Mouse (Mus musculus): ENCODE results near the gene Gabra3.

The Gabra3 gene

DNA sequence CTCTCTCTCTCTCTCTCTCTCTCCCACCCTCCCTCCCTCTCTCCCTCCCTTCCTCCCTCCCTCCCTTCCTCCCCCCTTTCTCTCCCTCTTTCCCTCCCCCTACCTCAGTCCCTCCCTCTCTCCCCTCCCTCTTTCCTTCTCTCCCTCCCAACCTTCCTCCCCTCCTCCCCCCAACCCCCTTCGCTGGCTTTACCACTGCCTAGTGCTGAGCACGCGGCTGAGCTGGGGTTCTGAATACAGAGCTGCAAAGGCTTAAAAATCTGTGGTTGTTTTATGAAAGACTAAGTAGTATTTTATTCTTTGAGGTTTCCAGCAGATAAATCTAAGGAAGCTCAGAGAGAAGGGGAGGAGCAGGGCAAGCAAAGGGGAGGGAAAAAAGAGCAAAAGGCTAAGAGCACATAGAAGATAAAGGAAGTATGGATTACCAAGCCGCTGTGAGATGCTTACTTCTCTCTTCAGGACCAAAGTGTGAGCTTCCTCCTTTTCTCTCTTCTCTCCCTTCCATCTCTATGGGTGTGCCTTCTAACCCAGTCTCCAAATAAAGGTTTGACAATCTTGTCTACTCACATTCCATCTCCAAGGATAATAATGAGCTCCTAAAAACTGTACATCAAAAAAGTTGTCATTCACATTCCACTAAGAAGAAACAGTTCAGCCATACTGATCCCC is at the start of gene Gabra3:
Gene Gabra3, minus strand, starts transcription at position 619 of the 669 bp plus-strand sequence.
- 0% methylated on average over 4 of the region's 4 CpGs for WGBS

DNA sequence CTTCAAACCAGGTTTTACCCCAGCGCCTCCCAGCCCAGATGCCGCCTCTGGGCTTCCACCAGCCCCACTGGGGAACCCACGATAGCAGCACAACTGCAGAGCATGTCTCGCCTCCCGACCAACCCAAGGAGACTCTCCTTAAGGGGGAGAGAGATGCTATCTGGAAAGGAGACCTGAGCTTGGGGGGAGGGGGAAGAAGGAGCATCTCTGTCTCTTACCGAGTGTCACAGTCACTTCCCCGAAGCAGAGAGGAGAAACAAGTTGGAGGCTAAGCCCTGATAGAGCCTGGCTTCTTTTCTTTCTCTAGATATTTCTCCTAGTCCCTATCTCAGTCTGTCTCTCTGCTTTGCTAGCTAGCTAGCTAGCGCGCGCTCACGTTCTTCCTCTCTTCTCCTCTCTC is 859 bp downstream of the Gabra3 start:
- WGBS = 3% methylated on average over 9 of the region's 11 CpGs

DNA sequence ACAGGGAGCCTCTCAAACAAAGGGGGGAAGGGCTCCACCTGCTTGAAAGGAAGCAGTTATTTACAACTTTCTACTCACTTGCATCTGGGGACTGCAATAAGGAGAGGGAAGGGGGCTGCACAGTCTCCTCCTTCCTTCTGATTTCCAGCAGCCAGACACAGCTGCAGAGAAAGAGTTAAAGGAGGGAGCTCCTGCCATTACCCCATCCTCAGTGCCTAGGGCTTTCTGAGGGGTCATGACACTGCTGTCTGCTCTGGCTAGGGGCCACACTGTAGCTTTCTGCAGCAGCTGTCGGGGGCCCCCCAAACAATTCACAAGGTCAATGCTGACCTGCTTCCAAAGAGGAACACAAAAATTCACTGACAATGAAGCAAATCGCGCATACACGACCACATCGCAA is 1.3 kb downstream of the Gabra3 start:
- WGBS = 0% methylated on average over 5 of the region's 5 CpGs

DNA sequence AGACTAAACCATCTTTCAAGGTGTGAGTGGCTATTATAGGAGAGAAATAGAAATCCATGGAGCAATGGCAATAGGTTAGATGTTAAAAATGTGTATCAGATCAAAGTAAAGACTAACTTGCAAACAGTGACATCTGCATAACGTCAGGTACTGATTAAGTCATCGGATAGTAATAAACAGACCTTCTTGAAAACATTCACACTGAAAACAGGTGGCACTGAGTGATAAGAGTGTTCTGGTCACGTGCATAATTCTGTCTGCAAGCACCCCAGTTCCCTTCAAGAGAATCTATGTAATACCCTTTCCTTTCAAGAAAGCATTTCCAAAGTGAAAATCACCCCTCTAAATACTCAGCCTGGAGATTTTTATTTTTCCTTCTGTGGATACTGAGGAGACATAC is 6.0 kb downstream of the Gabra3 start:
- 80% methylated on average over 3 of the region's 3 CpGs for WGBS

DNA sequence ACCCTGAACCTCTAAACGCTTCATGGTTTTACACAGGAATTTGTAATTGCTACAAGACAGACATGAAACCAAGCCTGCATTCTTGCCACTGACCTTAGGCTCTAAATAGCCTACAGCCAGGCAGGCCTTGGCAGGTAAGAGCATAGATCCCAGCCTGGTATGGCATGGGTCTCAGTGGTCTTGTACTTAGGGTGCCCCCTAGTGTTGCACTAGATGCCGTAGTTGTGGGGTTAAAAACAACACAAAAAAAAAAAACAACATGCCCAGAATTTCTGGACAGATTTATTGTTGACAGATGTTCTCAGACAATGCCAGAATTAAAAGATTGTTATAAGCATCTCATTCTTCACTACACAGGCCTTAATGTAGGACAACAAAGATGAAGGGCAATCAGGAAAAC is 12.0 kb downstream of the Gabra3 start:
- WGBS = 46% methylated on average over 2 of the region's 2 CpGs

DNA sequence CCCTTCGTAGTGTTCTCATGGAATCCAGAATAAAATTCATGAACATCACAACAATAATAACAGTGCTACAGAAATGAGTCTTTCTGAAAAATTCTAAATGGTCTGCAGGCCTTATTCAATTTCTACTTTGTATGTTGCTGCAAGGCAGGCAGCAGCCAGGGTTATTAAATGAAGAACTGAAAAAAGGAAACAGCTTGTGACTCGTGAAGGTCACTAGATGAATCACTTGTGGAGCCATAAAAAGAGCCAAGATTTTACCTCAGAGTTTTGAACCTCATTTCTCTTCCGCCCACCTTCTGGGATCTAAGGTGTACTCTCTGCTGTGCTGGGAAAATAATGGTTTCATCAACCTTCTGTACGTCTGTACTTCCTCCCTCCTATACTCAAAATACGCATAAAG is 159.4 kb downstream of the Gabra3 start:
- WGBS = 68% methylated on average over 5 of the region's 5 CpGs

DNA sequence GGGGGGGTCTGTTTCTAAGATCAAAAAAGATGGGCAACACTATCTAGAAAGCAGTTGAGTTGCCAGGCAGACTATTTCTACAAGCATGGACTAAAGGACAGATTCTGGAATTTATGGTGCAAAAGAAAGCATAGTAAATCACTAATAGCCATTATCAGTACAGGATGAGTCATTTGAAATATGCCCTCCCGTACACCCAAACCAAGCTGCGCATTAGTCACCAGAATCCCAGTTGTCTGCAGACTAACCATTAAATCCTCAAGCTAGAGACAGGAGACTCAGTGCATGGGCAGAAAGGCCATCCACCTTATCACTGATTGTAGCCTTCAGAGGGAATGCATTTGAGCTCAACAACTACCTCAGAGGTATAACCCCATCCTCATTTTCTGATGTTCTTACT is 166.8 kb downstream of the Gabra3 start:
- WGBS = 100% methylated on average over 2 of the region's 2 CpGs

DNA sequence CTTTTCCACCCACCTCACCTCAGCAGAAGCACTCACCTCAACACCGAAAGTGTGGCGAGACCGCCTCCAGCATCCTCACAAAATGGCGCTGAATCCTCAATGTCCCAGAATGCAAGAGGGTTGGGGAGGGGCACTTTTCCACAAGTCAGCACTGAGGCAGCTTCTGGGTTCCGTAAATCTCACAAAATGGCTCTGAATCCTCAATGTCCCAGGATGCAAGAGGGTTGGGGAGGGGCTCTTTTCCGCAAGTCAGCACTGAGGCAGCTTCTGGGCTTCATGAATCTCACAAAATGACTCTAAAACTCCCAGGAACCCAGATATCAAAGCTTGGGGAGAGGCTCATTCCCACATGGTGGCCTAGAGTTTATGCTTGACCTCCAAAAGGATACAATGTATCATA is 269.9 kb downstream of the Gabra3 start, which contains the start of gene Magea10:
Gene Magea10, minus strand, starts transcription at position 101 of the 400 bp plus-strand sequence.
- WGBS = 93% methylated on average over 6 of the region's 6 CpGs
